Mouse (Mus musculus) right cerebral cortex, postnatal 10 days (tissue): ENCODE measurements around the gene Skida1.
"Not testable (repeated sequence)": the region's sequence is repeated elsewhere in the genome, so short reads cannot be mapped to it uniquely, and the experiment has no call there.

Experiments used
- DNase-seq, 2 experiments: peaks; one replicate each; pipeline ENCODE4 v3.0.0; 2021; ENCODE audit warnings: low spot score in 2 of 2

Gene Skida1

DNA sequence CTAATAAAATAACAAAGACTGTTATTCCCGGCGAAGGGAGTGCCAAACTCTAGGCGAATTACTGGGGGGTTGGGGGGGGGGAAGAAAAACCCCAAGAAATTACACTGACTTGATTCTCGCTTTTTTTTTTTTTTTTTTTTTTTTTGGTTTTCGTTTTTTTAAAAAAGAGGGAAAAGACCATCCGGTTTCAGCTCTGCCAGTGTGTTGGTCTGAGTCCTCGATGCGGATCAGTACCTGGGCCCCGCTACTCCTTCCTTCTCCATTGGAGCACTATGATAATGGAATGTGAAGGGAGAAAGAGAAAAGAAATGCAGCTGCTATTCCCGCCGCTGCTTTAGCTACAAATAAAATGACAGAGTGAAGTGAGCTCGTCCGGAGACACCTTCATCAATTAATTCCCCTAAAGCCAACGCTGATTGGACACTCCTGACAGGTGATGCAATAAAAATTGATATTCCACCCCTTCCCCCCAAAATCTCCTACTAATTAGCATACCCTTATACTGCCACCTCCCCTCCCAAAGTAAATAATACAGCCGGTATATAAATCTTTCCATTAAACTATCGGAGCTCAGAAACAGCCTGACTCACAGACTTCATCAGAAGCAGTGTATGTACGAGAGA is at the start of gene Skida1:
Gene Skida1 (minus strand): TSS at position 599 of the 623 bp plus-strand sequence.
- peak in 1 of 2 experiments; percentile 36 for DNase-seq

DNA sequence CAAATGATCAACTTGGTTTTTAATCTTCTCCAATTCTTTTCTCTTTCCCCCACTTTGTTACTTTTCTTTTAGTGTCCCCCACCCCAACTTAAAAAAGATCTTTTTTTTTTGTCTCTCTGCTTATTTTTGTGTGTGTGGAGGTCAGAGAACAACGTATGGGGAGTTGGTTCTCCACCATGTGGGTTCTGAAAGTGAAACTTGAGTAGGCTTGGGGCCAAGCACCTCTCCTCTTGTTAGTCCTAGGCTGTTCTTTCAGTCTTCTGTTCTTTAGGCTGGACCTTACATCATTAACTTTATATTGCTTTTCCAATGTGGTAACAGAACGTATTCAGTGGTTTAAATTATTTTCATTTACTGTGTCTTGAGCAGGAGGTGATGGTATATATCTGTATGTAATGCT is 47.0 kb upstream of the Skida1 start:
- no peak for DNase-seq

DNA sequence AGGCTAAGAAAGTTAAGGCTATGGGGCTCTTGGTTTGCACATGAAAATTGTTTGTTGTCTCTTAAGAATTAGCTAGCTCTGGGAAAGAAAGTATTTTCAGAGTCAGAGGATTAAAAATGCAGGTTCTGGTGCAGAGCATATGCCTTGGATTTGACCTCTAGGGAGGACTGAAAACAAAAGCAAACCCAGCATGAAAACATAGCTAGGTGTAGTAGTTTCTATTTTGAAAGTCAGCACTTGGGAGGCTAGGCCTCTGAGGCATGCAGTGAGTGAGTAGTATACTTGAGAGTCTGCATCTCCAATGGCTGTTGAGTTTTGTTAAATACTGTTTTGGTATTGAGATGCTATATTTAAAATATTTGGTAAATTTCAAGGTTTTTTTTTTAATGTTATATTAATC is 45.5 kb upstream of the Skida1 start:
- DNase-seq: no peak

DNA sequence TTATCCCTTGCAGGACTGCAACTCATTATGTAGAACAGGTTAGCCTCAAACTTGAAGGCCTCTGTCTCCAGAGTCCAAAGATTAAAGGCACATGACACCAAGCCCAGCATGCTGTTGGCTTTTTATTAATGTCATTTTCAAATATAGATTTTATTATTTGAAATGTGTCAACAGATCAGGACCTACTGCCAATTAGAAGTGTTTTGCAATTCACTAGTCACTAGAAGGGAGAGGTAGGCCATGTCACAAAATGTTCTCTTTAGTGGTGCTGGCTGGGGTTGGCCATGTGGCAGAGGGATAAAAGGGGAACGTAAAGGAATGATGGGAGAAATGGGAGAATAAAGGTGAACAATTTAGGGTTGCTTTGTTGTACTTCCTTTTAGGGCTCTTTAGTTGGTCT is 45.0 kb upstream of the Skida1 start:
- DNase-seq: no peak

DNA sequence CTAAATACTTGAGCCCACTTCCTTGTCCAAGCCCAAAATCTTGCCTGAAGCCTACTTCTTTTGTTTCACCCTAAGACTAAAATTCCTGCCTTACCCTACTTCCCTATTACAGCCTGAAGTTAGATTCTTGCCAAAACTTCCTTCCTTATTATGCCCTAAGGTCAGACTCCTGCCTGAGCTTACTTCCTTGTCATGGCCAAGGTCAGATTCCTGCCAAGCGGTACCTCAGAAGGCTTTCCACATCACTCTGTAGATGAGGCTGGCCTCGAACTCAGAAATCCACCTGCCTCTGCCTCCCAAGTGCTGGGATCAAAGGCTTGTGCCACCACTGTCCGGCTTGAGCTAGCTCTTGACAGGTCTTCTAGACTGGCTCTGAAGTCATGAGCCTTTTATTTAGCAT is 38.8 kb upstream of the Skida1 start:
- DNase-seq: not testable (repeated sequence)

DNA sequence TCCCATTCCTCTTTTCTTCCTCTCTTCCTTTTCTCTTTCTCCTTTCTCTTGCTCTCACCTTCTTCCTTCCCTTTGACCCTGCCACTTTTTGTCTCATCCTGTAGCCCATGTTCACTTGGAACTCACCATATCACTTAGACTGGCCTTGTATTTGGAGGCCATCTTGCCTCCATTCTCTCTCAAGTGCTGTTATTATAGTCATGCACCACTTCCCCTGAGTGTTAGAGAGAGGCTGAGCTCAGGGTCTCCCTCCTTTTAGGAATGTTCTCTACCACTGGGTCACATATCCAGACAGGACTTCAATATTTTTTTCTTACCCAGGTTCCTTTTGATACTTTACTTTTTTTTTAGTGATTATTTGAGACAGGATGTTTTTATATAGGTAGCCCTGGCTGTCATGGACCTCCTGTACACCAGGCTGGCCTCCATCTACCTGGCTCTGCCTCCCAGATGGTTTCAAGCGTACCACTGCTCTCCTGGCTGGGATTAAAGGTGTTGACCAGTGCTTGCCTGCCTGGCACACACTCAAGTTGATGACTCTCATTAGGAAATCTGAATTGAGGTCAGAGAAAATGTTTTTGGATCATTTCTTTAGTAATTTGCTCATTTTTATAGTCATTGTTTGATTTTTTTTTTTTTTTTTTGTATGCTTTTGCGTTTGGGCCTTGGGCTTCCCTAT is 31.5 kb upstream of the Skida1 start:
- DNase-seq: no peak

DNA sequence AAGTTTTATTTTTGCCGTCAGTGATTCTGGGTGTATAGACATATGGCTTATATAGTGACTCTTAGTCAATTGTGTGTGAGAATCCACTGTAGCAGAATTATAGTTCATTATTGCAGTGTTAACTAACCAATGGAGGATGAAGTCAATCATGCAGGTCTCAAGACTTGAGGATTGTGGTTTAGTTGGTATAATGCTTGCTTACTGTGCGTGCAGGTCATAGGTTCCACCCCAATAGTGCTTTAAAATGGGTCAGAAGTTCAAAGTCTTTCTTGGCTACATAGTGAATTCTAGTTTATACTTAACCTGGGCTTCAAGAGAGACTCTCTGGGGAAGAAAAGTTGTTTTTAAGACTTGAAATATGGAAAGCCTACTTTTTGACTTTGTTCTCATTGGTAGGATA is 23.1 kb upstream of the Skida1 start:
- DNase-seq: no peak

DNA sequence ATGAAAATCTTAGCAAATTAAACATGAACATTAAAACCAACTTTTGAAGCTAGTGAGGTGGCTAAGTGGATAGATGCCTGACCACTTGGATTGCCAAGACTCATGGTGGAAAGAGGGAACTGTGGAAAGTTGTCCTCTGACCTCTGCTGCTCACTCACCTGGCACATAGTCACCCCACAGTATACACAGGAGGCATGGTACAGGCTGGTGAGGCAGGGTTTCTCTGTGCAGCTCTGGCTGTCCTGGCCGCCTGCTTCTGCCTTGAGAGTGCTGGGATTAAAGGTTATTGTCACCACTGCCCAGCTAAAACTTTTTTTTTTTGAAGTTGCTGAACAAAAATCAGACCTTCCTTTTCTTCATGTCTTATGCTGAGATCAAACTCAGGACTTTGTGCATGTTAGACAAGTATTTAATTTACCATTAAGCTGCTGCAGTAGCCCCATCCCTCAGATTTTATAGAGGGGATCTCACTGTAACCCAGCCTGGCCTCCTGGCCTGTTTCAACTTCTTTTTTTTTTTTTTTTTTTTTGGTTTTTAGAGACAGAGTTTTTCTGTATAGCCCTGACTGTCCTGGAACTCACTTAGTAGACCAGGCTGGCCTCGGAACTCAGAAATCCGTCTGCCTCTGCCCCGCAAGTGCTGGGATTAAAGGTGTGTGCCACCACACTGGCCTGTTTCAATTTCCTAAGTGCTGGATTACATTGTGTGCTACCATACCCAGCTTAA is 19.4 kb upstream of the Skida1 start:
- no peak for DNase-seq

DNA sequence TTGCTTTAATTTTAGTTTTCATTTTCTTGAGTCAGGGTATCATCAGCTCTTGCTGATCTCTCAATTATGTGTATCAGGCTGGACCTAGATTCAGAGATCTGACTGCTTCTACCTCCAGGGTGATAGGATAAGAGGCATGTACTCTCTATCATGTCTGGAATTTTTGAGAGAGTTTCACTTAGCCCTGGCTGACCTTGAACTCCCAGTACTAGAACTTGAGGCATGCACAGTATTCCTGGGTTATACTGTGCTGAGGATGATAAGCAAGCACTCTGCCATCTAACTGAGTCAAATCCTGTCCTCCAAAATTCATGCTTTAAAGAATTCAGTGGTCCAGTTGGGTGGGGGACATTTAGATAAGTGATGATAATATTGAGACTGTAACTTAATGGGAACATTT is 17.6 kb upstream of the Skida1 start:
- DNase-seq: no peak

DNA sequence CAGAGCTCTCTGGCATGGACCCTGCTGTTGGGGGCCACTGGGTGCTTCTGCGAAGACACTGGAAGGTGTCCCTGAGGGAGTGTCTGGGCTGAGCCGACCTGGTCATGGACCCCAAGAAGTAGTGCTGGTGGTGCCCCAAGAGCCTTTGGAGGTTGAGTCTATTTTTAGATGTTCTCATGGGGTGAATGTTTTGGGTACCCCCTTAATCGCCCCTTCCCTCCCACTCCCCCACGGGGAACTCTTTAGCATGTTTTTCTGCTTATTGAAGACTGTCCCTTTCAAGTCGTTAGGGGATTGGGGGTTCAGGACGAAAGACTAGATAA is 16.8 kb upstream of the Skida1 start:
- no peak for DNase-seq

DNA sequence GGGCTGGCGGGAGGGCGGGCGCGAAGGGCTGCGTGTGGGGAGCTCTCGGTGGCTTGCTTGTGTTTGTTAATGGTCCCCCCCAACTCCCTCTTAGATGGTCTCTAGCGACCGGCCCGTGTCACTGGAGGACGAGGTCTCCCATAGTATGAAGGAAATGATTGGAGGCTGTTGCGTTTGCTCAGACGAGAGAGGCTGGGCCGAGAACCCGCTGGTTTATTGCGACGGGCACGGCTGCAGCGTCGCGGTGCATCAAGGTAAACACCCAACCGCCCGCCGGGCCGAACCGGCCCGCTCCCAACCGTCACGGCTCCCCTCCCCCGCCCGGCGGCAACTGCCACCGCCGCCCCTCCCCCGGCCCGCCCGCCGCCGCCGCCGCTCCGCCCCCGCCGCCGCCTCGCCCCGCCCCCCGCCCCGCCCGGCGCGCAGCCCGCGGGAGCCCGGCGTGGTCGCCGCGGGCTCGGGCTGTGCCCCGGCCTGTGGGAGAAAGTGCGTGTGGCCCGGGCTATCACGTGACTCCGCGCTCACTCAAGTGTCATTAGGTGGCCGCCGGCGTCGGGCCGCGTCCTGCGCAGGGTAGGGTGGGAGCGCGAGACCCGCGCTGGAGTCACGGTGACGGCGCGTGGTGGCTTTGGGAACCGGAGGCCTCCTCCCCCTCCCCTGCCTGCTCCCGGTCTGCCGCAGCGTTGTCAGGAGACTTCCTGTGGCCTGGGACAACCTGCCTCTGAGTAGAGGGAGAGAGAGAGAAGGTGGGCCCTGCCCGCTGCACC is 16.3 kb upstream of the Skida1 start:
- peak; percentile 82 to 83 for DNase-seq

DNA sequence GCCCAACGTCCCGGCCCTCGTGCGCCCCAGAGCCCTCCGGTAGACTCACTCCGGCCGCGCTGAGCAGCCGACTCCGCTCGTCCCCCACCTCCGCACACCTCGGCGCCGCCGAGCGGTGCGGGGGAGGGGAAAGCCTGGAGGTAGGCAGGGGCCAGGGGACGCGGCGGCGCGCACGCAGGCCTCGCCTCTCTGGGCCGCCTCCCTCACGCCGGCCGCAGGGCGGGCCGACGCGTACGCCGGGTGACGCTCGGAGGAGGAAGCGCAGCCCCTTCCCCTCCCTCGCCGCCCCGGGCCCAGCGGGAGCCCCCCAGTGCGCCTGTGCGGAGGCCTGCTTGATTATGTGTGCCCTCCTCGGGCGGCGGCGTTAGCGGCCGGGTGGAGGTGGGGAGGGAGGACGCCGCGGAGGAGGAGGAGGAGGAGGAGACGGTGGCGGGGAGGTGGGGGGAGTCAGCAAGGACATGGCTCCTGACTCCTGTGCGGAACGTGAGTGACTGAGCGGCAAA is 15.6 kb upstream of the Skida1 start:
- peak; percentile 96 for DNase-seq

DNA sequence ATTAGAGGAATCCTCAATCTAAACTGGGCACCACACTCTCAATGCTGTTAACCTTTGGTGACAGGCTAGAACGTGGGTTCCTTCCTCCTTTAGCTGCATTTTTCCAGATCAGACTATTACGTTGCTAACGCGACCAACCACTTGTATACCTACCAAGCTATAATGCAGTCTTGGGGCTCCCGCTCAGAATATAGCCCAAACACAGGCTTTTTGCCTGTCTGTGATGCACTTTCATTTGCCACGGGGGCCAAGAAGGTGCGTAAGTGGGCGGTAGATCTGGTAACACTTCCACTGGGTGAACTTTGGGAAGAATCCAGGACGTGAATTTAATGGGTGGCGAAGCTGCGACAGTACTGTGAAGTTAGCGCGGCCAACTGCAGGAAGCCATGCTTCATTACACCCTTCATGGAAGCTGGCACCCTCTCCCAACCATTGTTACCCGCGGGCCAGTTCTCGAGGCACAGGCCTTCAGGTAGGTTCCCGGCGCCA is 15.0 kb upstream of the Skida1 start:
- peak; percentile 73 to 82 for DNase-seq

DNA sequence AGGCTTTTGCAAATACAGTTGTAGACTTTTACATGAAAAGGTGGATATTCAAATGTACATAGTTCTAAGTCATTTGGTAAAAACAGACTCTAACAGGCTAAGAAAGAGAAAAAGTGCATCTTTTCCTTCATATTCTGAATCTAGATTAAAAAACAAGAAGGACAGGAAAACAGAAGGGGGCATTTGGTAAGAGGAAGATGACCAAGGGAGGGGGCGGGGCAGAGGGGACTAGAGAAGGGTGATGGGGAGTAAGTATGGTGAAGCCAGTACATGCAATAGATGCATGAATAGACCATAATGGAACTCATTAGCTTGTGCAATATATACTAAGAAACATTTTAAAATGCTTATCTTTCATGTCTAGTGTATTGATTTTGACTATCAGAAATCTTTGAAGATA is 11.5 kb upstream of the Skida1 start:
- no peak for DNase-seq

DNA sequence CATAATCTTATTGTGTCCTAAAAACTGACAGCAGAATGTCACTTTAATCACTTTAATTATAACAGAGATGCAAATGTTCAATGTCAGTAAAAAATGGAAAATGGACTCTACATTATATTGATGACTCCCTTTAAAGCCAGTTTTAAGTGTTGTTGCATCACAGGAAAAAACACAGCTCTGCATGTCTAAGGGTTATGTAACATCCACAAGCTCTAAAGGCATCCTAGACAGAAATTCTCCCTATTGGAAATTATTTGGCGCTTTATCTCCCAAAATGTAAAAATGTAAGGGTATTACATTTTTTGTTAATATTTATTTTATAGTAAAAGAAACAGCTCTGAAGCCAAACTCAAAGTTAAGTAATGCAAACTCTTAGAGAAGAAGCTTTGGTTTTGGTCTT is 11.0 kb upstream of the Skida1 start:
- DNase-seq: no peak

DNA sequence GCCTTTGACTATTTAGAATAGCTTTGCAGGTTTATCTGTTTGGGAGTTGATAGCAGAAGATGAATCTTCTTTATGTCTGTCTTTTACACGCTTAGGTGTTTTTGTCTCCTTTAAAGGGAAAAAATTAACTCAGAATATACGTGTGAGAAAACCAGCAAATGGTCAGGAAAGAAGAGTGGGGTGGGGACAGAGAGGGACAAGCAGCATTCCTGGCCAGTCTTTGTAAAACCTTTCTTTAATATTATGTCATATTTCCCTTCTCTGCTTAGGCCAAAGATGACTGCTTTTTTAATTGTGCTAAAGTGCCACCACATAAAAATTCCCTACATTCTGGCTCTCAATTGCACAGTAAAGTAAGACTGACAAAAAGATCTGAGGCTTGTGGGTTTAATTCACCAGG is 10.2 kb upstream of the Skida1 start:
- DNase-seq: no peak

DNA sequence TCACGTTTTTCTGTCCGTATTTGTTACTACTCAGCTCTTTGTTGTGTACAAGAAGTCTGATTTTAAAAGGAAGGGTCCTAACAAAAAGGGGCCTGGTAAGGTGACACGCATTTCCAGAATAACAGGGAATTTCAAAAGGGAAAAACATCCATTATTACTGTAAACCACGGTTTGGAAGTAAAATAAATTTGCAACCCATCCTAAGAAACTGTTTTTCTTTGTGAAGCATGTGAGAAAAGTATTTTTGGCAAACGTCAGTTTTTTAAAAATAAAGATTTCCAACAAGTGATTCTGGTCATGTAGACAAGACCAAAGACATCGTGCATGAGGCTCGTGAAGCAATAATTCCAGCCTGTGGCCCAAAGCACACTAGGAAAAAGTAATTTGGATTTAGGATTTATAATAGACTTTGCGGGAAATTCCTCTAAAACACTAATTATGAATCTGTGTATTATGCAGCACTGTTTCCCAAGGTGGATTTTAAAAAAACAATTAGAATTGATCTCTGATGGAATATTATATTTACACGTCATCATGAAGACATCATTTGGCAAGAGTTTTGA is 9.4 kb upstream of the Skida1 start:
- no peak for DNase-seq

DNA sequence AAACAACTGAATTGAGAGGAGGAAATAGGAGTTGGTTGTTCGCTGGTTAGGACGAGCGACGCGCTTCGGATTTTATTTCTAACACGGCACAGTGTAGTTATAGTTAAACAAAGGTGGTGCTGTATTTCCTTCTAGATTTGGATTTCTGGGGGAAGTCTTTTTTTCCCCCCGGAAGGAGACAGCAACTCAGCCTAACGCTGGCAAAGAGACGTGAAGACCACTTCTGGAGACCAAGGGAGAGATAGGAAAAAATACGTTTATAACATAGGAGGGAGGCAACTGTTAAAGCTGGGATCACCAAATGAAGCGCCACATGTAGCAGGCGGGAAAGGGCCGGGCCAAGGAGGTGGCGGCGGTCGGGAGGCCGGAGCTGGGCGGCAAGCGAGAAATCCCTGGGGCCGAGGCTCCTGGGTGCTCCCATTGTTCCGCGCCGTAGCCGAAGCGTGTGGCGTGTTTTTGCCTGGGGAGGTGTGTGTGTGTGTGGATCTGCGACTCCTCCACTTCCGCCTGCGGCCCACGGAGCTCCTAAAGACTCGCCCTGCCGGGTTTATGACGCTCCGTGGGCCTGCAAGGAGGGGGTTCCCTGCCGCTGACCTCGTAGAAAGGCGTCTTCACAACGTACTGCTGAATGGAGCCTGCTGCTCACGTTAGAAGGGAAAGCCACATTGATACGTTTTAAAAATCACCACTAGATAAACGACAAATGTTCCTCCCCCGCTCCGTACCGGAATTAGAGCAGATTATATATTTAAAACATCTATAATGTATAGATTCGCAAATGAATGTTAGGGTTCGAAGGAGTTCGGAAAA is 8.7 kb upstream of the Skida1 start:
- peak; percentile 65 to 73 for DNase-seq

DNA sequence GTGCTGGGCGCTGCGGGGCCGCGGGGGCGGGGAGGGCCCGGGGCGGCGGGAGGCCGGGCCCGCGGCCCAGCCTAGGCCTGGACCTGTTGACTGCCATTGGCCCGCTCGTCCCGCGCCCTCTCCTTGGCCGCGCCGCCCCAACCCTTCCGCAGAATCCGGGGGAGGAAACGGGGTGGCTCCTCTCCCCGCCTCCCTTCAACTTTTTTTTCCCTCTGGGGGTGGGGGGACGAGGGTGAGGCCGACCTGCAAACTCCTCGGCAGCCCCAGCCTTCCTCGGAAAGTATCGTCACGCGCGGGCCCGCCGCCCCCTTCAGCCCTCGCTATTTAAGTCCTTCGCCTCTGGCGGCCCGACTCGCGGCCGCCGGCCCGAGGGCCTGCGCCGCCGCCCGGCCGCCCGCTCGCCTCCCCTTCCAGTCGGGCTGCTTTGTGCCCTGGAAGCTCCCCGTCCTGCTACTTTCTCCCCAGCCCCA is 8.0 kb upstream of the Skida1 start:
- peak; percentile 92 to 93 for DNase-seq

DNA sequence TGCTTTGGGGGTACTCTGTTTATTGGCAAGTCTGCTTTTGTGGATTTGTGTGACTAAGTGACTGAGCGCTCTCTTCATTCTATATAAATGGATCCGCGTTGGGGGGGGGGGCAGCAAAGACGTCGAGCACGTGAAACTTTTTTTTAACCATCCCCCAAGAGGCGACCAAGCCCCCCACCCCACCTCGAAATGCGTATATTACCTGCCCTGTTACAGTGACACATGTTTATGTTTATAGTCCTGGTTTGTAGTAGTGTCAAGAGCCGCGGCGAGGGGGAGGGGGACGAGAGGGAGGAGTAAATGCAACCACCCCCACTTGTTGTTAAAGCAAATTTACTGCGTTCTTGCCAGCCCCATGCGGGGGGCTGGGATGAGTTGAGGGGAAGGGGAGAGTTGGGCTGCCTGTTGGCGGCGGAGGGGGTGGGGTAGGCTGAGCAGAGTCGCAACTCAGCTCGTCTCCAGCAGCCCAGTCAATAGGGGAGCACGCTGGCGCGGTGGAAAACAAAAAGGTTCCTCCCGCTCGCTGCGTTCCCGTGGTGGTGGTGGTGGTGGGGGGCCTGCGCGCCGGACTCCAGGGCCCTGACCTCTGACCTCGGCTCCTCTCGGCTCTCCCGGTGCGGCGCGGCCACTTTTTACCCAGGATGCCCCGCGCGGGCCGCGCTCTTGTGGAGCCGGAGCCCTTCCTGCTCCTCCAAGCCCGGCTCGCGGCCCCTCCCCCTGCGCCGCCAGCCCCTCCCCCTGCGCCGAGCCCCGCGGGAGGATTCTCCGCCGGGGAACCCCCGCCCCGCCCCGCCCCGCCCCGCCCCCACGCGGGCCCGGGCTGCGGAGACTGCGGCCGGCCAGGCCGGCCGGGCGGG is 7.3 kb upstream of the Skida1 start:
- DNase-seq: peak; percentile 93
